Mouse (Mus musculus) erythroblast, adult 5-6 weeks (primary cell): Measurements from ENCODE around the gene Naa80. TPM values are rescaled to one million over a fixed set of nuclear protein-coding genes. Genes with fewer than 3 reads are reported as not detected.
A peak's percentile ranks its signal among the peaks of the same experiment; 100 is the strongest.
"Not testable (repeated sequence)": the region's sequence is repeated elsewhere in the genome, so short reads cannot be mapped to it uniquely, and the experiment has no call there.

Experiments used
- ATAC-seq: replicated peaks from 2 replicates; pipeline ENCODE4 v1.8.0; 2016; ENCODE audit warnings: moderate number of reproducible peaks, mild to moderate bottlenecking, moderate TSS enrichment, inconsistent platforms; ENCODE audit not compliant: poor library complexity, low FRiP score, severe bottlenecking
- total RNA-seq, 2 experiments: library from RNA; stranded (forward) in 1 of 2; stranded (reverse) in 1 of 2; fragments of 150-400 nt in 1 of 2; fragments of 200-764, 138-1000 nt in 1 of 2; gene quantifications; 2 replicates each; pipeline versions ENCODE4 v1.2.3 to v1.2.4; 2015 to 2017; ENCODE audit warnings: low replicate concordance in 2 of 2

Naa80 gene
- total RNA-seq, 2 experiments from 2014 or later, result 17.9 to 20.2 TPM

GRCm38 (mm10) chr9:107569270-107569669, 9.4 kb upstream of the Naa80 start:
- ATAC-seq, result no peak; the same call in 1 of the 2 replicates

GRCm38 (mm10) chr9:107570016-107570415, 8.7 kb upstream of the Naa80 start:
- ATAC-seq, result no peak

GRCm38 (mm10) chr9:107570845-107571244, 7.8 kb upstream of the Naa80 start:
- ATAC-seq, result peak; percentile 40

GRCm38 (mm10) chr9:107571534-107572326, 7.0 kb upstream of the Naa80 start:
- no peak for ATAC-seq

- ATAC-seq, result no peak
Measured at GRCm38 (mm10) chr9:107572327-107572662, 6.4 kb upstream of the Naa80 start.

GRCm38 (mm10) chr9:107573774-107574173, 4.9 kb upstream of the Naa80 start:
- ATAC-seq, result not testable (repeated sequence)

- ATAC-seq, result no peak
Measured at GRCm38 (mm10) chr9:107575579-107576356, 2.9 kb upstream of the Naa80 start.

- ATAC-seq, result peak; percentile 78
Measured at GRCm38 (mm10) chr9:107576357-107577107, 2.2 kb upstream of the Naa80 start, which contains the start of gene Hyal1. Gene Hyal1, plus strand, starts transcription at chr9:107576927.

GRCm38 (mm10) chr9:107577871-107578270, 816 bp upstream of the Naa80 start:
- ATAC-seq, result no peak

- no peak for ATAC-seq
Measured at GRCm38 (mm10) chr9:107579023-107579900, 575 bp downstream of the Naa80 start.

- ATAC-seq, result peak; percentile 77
Measured at GRCm38 (mm10) chr9:107580501-107581317, 2.0 kb downstream of the Naa80 start, which contains the start of gene Hyal3. Gene Hyal3, plus strand, starts transcription at chr9:107580818.

GRCm38 (mm10) chr9:107581584-107581983, 2.9 kb downstream of the Naa80 start:
- ATAC-seq, result 0 out of 2 replicates have a peak, but pooled peaks have one; percentile 11

- no peak for ATAC-seq
Measured at GRCm38 (mm10) chr9:107582509-107583062, 3.9 kb downstream of the Naa80 start.

- ATAC-seq, result no peak
Measured at GRCm38 (mm10) chr9:107583174-107583573, 4.5 kb downstream of the Naa80 start.

GRCm38 (mm10) chr9:107586504-107586903, 7.8 kb downstream of the Naa80 start:
- ATAC-seq, result no peak

GRCm38 (mm10) chr9:107586974-107587832, 8.5 kb downstream of the Naa80 start, which contains the start of gene Ifrd2:
Gene Ifrd2, plus strand, starts transcription at chr9:107587642.
- peak; percentile 71 for ATAC-seq
